11 mouse cellular contexts compared by ENCODE assay signal in genomic region chr2:157054816-157055215, GRCm38 (mm10). TPM values are rescaled to one million over a fixed set of nuclear protein-coding genes. Genes with fewer than 3 reads are reported as not detected.
DNase-seq lines count a peak whose midpoint lies in the region; ATAC-seq and TF ChIP-seq lines count a peak whose summit lies in the region.
"Had no signal": no experiment of that assay in that cellular context is flagged by ENCODE, and none has a peak within 500 bp of the region (broad histone marks: within the 10 kb centered on the region; RNA-seq: fewer than 3 reads in every experiment).

No protein-coding gene starts in this region.

- H3K4me1 ChIP-seq in hindbrain, embryonic 13.5 days (replicated peaks), result peaks cover 64% of the 10 kb centered on the region
- H3K4me1 ChIP-seq in hindbrain, embryonic 11.5 days (replicated peaks; ENCODE audit: control insufficient read depth, insufficient read depth, low read length), result peaks cover 16% of the 10 kb centered on the region
- H3K4me1 ChIP-seq in forebrain, postnatal 0 days (ENCODE audit: insufficient read depth), result peaks cover 15% of the 10 kb centered on the region

- peaks cover 69% of the 10 kb centered on the region for H3K36me3 ChIP-seq in hindbrain, embryonic 13.5 days
- H3K36me3 ChIP-seq in hindbrain, embryonic 11.5 days (ENCODE audit: control insufficient read depth, insufficient read depth, low read length), result peaks cover 7% of the 10 kb centered on the region; the same call in 1 of the 2 replicates
- H3K36me3 ChIP-seq in forebrain, postnatal 0 days (ENCODE audit: insufficient read depth), result peaks cover 37% of the 10 kb centered on the region

- no peaks in the 10 kb centered on the region for H3K27me3 ChIP-seq in hindbrain, embryonic 13.5 days
- H3K27me3 ChIP-seq in hindbrain, embryonic 11.5 days (ENCODE audit: control insufficient read depth, insufficient read depth, low read length), result no peaks in the 10 kb centered on the region
- no peaks in the 10 kb centered on the region for H3K27me3 ChIP-seq in forebrain, postnatal 0 days (ENCODE audit: insufficient read depth, low read length)

- no peak for TF ChIP-seq CTCF in forebrain, postnatal 0 days (IDR thresholded peaks at IDR 0.05; ENCODE audit: low read depth)

- H3K4me2 ChIP-seq in hindbrain, embryonic 13.5 days, result no peak overlapping the region
- no peak overlapping the region for H3K4me2 ChIP-seq in hindbrain, embryonic 11.5 days (replicated peaks; ENCODE audit: low read depth, low read length)
- H3K4me2 ChIP-seq in forebrain, postnatal 0 days (ENCODE audit: low read depth), result no peak overlapping the region

- ATAC-seq in hindbrain, embryonic 13.5 days (ENCODE audit: low FRiP score), result no peak
- no peak for ATAC-seq in hindbrain, embryonic 11.5 days (ENCODE audit: low FRiP score)
- peak; percentile 47 for ATAC-seq in forebrain, postnatal 0 days

- no peak overlapping the region for H3K4me3 ChIP-seq in hindbrain, embryonic 13.5 days
- H3K4me3 ChIP-seq in hindbrain, embryonic 11.5 days (ENCODE audit: low read depth, low read length), result no peak overlapping the region
- H3K4me3 ChIP-seq in forebrain, postnatal 0 days (ENCODE audit: low read depth, low read length), result no peak overlapping the region

- no peaks in the 10 kb centered on the region for H3K9me3 ChIP-seq in hindbrain, embryonic 13.5 days
- no peaks in the 10 kb centered on the region for H3K9me3 ChIP-seq in hindbrain, embryonic 11.5 days (ENCODE audit: control insufficient read depth, low read length)
- H3K9me3 ChIP-seq in forebrain, postnatal 0 days (ENCODE audit: low read length), result no peaks in the 10 kb centered on the region

- no peak overlapping the region for H3K9ac ChIP-seq in hindbrain, embryonic 13.5 days
- no peak overlapping the region for H3K9ac ChIP-seq in hindbrain, embryonic 11.5 days (ENCODE audit: low read depth, low read length)
- H3K9ac ChIP-seq in forebrain, postnatal 0 days, result no peak overlapping the region; the same call in 1 of the 2 replicates

- 73% methylated on average over 5 of the region's 5 CpGs for WGBS in hindbrain, embryonic 13.5 days
- 75% methylated on average over 5 of the region's 5 CpGs for WGBS in hindbrain, embryonic 11.5 days
- WGBS in forebrain, postnatal 0 days, result 29% methylated on average over 5 of the region's 5 CpGs

- H3K27ac ChIP-seq in hindbrain, embryonic 13.5 days, result peak overlapping the region; percentile 37; the same call in 1 of the 2 replicates
- H3K27ac ChIP-seq in hindbrain, embryonic 11.5 days (ENCODE audit: low read depth, low read length), result no peak overlapping the region
- H3K27ac ChIP-seq in forebrain, postnatal 0 days (ENCODE audit: low read depth, low read length), result peak overlapping the region; percentile 50; the same call in 1 of the 2 replicates

- no peak for DNase-seq in hindbrain, embryonic 11.5 days (ENCODE audit: low spot score)
- DNase-seq in right cerebral cortex, postnatal 25 days, result peak; percentile 38
- DNase-seq in right cerebral cortex, postnatal 4 days, result no peak
- peak; percentile 64 for DNase-seq in forebrain, postnatal 0 days
- DNase-seq in ovary, postnatal 36 days (ENCODE audit: low spot score), result no peak
- DNase-seq in ovary, adult 18-20 months (ENCODE audit: low spot score), result no peak
- no peak for DNase-seq in thymus, postnatal 25 days

RNA-seq across cellular contexts. Expression of gene Soga1, which starts 24.2 kb away (rescaled TPM):
- 6.2 and 6.4 TPM in 2 replicates for polyA plus RNA-seq in hindbrain, embryonic 13.5 days (2015; fragmentation: Nextera tagmentation; extraction: Ambion mirVana)
- 7.2 and 9.8 TPM in 2 replicates for polyA plus RNA-seq in hindbrain, embryonic 11.5 days (2014; fragmentation: Nextera tagmentation; extraction: Ambion mirVana)
- total RNA-seq in forebrain, postnatal 0 days (2014; rRNA removed), result 80.5 and 93.7 TPM in 2 replicates
- 3.1 and 3.9 TPM in 2 replicates for polyA plus RNA-seq in forebrain, postnatal 0 days (2015; fragmentation: Nextera tagmentation; extraction: Ambion mirVana)

RNA-seq across cellular contexts. Expression of gene Tldc2, which starts 32.0 kb away (rescaled TPM):
- not detected in 2 replicates for polyA plus RNA-seq in hindbrain, embryonic 13.5 days (2015; fragmentation: Nextera tagmentation; extraction: Ambion mirVana)
- polyA plus RNA-seq in hindbrain, embryonic 11.5 days (2014; fragmentation: Nextera tagmentation; extraction: Ambion mirVana), result not detected in 2 replicates
- not detected in 2 replicates for total RNA-seq in forebrain, postnatal 0 days (2014; rRNA removed)
- not detected in 2 replicates for polyA plus RNA-seq in forebrain, postnatal 0 days (2015; fragmentation: Nextera tagmentation; extraction: Ambion mirVana)
- total RNA-seq: megakaryocyte progenitor cell, adult 5-6 weeks had no signal
- polyA plus RNA-seq: gonadal fat pad, adult 2 months; stomach, embryonic 14.5 days had no signal

RNA-seq across cellular contexts. Expression of gene Dsn1, which starts 47.9 kb away (rescaled TPM):
- 12.3 and 13.2 TPM in 2 replicates for polyA plus RNA-seq in hindbrain, embryonic 13.5 days (2015; fragmentation: Nextera tagmentation; extraction: Ambion mirVana)
- 42.1 and 44.7 TPM in 2 replicates for polyA plus RNA-seq in hindbrain, embryonic 11.5 days (2014; fragmentation: Nextera tagmentation; extraction: Ambion mirVana)
- 8.0 and 12.2 TPM in 2 replicates for total RNA-seq in forebrain, postnatal 0 days (2014; rRNA removed)
- polyA plus RNA-seq in forebrain, postnatal 0 days (2015; fragmentation: Nextera tagmentation; extraction: Ambion mirVana), result 9.3 and 10.0 TPM in 2 replicates

Comparison
In these comparisons a context has a peak if more than half of its experiments do, and no peak if none do; other contexts are left out.
1. DNase-seq: peak in right cerebral cortex, postnatal 25 days (single experiment) and forebrain, postnatal 0 days (single experiment); none in hindbrain, embryonic 11.5 days (single experiment), right cerebral cortex, postnatal 4 days (single experiment), ovary, postnatal 36 days (single experiment), ovary, adult 18-20 months (single experiment) and thymus, postnatal 25 days (single experiment).